Mouse (Mus musculus) brown adipose tissue, adult 24 weeks (tissue): ENCODE data around the gene Fam25c. TPM values are rescaled to one million over a fixed set of nuclear protein-coding genes. Genes with fewer than 3 reads are reported as not detected.
"Not testable (repeated sequence)": the region's sequence is repeated elsewhere in the genome, so short reads cannot be mapped to it uniquely, and the experiment has no call there.

Experiments used
- H3K27ac ChIP-seq: fragments of 200-500 bp; replicated peaks from 2 replicates; pipeline ENCODE4 v1.5.1; 2012; ENCODE audit warnings: low read depth, mild to moderate bottlenecking, low read length
- H3K4me1 ChIP-seq: fragments of 200-500 bp; 2 replicates; pipeline ENCODE4 v1.6.1; 2012; ENCODE audit warnings: low read length, mixed read lengths; ENCODE audit not compliant: control insufficient read depth, insufficient read depth, insufficient read length
- H3K4me3 ChIP-seq: fragments of 200-500 bp; 2 replicates; pipeline ENCODE4 v1.5.1; 2012; ENCODE audit warnings: low read depth, mild to moderate bottlenecking, low read length, moderate library complexity; ENCODE audit not compliant: insufficient read depth
- polyA plus RNA-seq: library from polyadenylated mRNA; stranded (reverse); fragments of >200 nt; gene quantifications from 2 replicates; pipeline ENCODE4 v1.2.4, GENCODE M21; 2012; ENCODE audit not compliant: missing spikeins, insufficient read depth, insufficient read length

The Fam25c gene
- polyA plus RNA-seq, 1 experiment = not detected

- Histone ChIP-seq H3K4me3 (peak overlapping the region; percentile 32), H3K27ac (0 out of 2 replicates have a peak overlapping the region, but pooled peaks have one; percentile 13), H3K4me1 (peaks cover 18% of the 10 kb centered on the region)
Observed at GRCm38 (mm10) chr14:34373581-34373980, 18.3 kb upstream of the Fam25c start.

GRCm38 (mm10) chr14:34372646-34373045, 17.4 kb upstream of the Fam25c start:
- Histone ChIP-seq H3K4me1 (peaks cover 11% of the 10 kb centered on the region), H3K27ac (no peak overlapping the region), H3K4me3 (no peak overlapping the region; the same call in 1 of the 2 replicates)

GRCm38 (mm10) chr14:34371763-34372162, 16.5 kb upstream of the Fam25c start:
- Histone ChIP-seq H3K4me1 (peaks cover 11% of the 10 kb centered on the region), H3K27ac (no peak overlapping the region), H3K4me3 (no peak overlapping the region)

- no peak overlapping the region for H3K4me3 ChIP-seq
- H3K27ac ChIP-seq = peak overlapping the region; percentile 9; the same call in 1 of the 2 replicates
- H3K4me1 ChIP-seq = peaks cover 8% of the 10 kb centered on the region
Observed at GRCm38 (mm10) chr14:34370921-34371320, 15.7 kb upstream of the Fam25c start.

- H3K4me1 ChIP-seq = peaks cover 8% of the 10 kb centered on the region
Observed at GRCm38 (mm10) chr14:34370203-34370602, 15.0 kb upstream of the Fam25c start.

GRCm38 (mm10) chr14:34365147-34365507, 9.9 kb upstream of the Fam25c start:
- Histone ChIP-seq H3K4me1 (no peaks in the 10 kb centered on the region), H3K27ac (no peak overlapping the region), H3K4me3 (no peak overlapping the region)

More at GRCm38 (mm10) chr14:34370203-34370602, 15.0 kb upstream of the Fam25c start:
- Histone ChIP-seq H3K4me3 (no peak overlapping the region), H3K27ac (no peak overlapping the region)

GRCm38 (mm10) chr14:34364254-34365146, 9.3 kb upstream of the Fam25c start:
- H3K4me1 ChIP-seq = not testable (repeated sequence)
- Histone ChIP-seq H3K4me3 (peak overlapping the region; percentile 64), H3K27ac (peak overlapping the region; percentile 91)

GRCm38 (mm10) chr14:34363490-34364253, 8.4 kb upstream of the Fam25c start:
- H3K27ac ChIP-seq = peak overlapping the region; percentile 91
- H3K4me3 ChIP-seq = peak overlapping the region; percentile 64
- no peaks in the 10 kb centered on the region for H3K4me1 ChIP-seq

GRCm38 (mm10) chr14:34362726-34363445, 7.7 kb upstream of the Fam25c start:
- no peaks in the 10 kb centered on the region for H3K4me1 ChIP-seq

GRCm38 (mm10) chr14:34362135-34362534, 6.9 kb upstream of the Fam25c start:
- Histone ChIP-seq H3K4me1 (no peaks in the 10 kb centered on the region), H3K27ac (no peak overlapping the region), H3K4me3 (no peak overlapping the region)

More at GRCm38 (mm10) chr14:34362726-34363445, 7.7 kb upstream of the Fam25c start:
- Histone ChIP-seq H3K4me3 (peak overlapping the region; percentile 64), H3K27ac (peak overlapping the region; percentile 91)

GRCm38 (mm10) chr14:34360251-34360650, 5.0 kb upstream of the Fam25c start:
- Histone ChIP-seq H3K4me3 (no peak overlapping the region), H3K4me1 (no peaks in the 10 kb centered on the region)

GRCm38 (mm10) chr14:34359676-34360244, 4.5 kb upstream of the Fam25c start:
- H3K27ac ChIP-seq = no peak overlapping the region
- no peak overlapping the region for H3K4me3 ChIP-seq
- H3K4me1 ChIP-seq = no peaks in the 10 kb centered on the region; the same call in 1 of the 2 replicates

More at GRCm38 (mm10) chr14:34360251-34360650, 5.0 kb upstream of the Fam25c start:
- no peak overlapping the region for H3K27ac ChIP-seq

- Histone ChIP-seq H3K4me3 (no peak overlapping the region), H3K4me1 (no peaks in the 10 kb centered on the region; the same call in 1 of the 2 replicates), H3K27ac (no peak overlapping the region)
Observed at GRCm38 (mm10) chr14:34357671-34358455, 2.6 kb upstream of the Fam25c start.

GRCm38 (mm10) chr14:34354456-34354855, 777 bp downstream of the Fam25c start:
- Histone ChIP-seq H3K4me1 (no peaks in the 10 kb centered on the region; the same call in 1 of the 2 replicates), H3K4me3 (no peak overlapping the region), H3K27ac (no peak overlapping the region)
